8 mouse cellular contexts compared by ENCODE assay signal in the genomic region with DNA sequence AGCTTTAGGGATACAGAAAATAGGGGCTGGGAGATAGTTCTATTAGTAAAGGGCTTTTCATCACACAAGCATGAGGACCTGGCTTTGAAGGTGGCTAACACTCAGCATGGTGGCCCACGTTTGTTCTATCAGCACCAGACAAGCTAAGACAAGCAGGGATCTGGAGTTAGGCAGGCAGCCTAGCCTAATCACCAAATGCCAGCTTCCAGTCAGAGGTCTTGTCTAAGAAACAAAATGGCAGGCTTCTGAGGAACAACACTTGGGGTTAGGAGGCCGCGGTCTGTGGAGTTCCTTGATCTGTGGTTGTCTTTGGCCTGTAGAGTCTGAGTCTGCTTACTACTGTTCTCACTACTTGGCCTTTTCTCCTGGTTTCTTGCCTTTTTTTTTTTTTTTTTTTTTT. TPM values are rescaled to one million over a fixed set of nuclear protein-coding genes. Genes with fewer than 3 reads are reported as not detected.
DNase-seq lines count a peak whose midpoint lies in the region; ATAC-seq and TF ChIP-seq lines count a peak whose summit lies in the region.

No protein-coding gene starts in this region.

- peaks cover 17% of the 10 kb centered on the region for H3K4me1 ChIP-seq in heart, embryonic 11.5 days (ENCODE audit: control insufficient read depth, insufficient read depth, low read length)
- peaks cover 14% of the 10 kb centered on the region; the same call in 1 of the 2 replicates for H3K4me1 ChIP-seq in embryonic facial prominence, embryonic 12.5 days
- peaks cover 35% of the 10 kb centered on the region for H3K4me1 ChIP-seq in hindbrain, embryonic 13.5 days (replicated peaks)

- H3ac ChIP-seq in myocyte (ENCODE audit: control insufficient read depth, insufficient read length): no peak overlapping the region

- no peak for TF ChIP-seq POLR2A in myocyte (IDR thresholded peaks at IDR 0.05; ENCODE audit: insufficient read length, low read depth)

- H3K27ac ChIP-seq in heart, embryonic 11.5 days (ENCODE audit: low read depth, low read length): peak overlapping the region; percentile 96
- H3K27ac ChIP-seq in embryonic facial prominence, embryonic 12.5 days: peak overlapping the region; percentile 93; the same call in 1 of the 2 replicates
- H3K27ac ChIP-seq in hindbrain, embryonic 13.5 days: peak overlapping the region; percentile 89

- H3K36me3 ChIP-seq in heart, embryonic 11.5 days (ENCODE audit: control insufficient read depth, insufficient read depth, low read length): no peaks in the 10 kb centered on the region
- no peaks in the 10 kb centered on the region for H3K36me3 ChIP-seq in embryonic facial prominence, embryonic 12.5 days
- no peaks in the 10 kb centered on the region for H3K36me3 ChIP-seq in hindbrain, embryonic 13.5 days
- no peaks in the 10 kb centered on the region for H3K36me3 ChIP-seq in myocyte (ENCODE audit: control insufficient read depth, insufficient read depth)

- 60% methylated on average over 3 of the region's 3 CpGs for WGBS in heart, embryonic 11.5 days (ENCODE audit: insufficient replicate concordance)
- WGBS in embryonic facial prominence, embryonic 12.5 days: 88% methylated on average over 3 of the region's 3 CpGs
- WGBS in hindbrain, embryonic 13.5 days: 86% methylated on average over 3 of the region's 3 CpGs

- ATAC-seq in heart, embryonic 11.5 days (replicated peaks; ENCODE audit: insufficient number of reproducible peaks, low FRiP score, low TSS enrichment): no peak
- ATAC-seq in embryonic facial prominence, embryonic 12.5 days (ENCODE audit: insufficient number of reproducible peaks, insufficient read depth, low FRiP score, low TSS enrichment): no peak
- no peak for ATAC-seq in hindbrain, embryonic 13.5 days (ENCODE audit: low FRiP score)

- H3K9me3 ChIP-seq in heart, embryonic 11.5 days (replicated peaks; ENCODE audit: control insufficient read depth, low read length): no peaks in the 10 kb centered on the region
- H3K9me3 ChIP-seq in embryonic facial prominence, embryonic 12.5 days: no peaks in the 10 kb centered on the region
- no peaks in the 10 kb centered on the region for H3K9me3 ChIP-seq in hindbrain, embryonic 13.5 days

- intact Hi-C loops in heart, postnatal 25 days (cut with DNase I): no loop called here

- H3K4me3 ChIP-seq in heart, embryonic 11.5 days (ENCODE audit: low read depth, low read length): no peak overlapping the region
- H3K4me3 ChIP-seq in embryonic facial prominence, embryonic 12.5 days: no peak overlapping the region
- no peak overlapping the region for H3K4me3 ChIP-seq in hindbrain, embryonic 13.5 days
- H3K4me3 ChIP-seq in myocyte: peak overlapping the region; percentile 32

- no peak for DNase-seq in heart, postnatal 25 days (ENCODE audit: low spot score)
- DNase-seq in frontal cortex, postnatal 10 days (ENCODE audit: low spot score in 2 of 2): no peak
- DNase-seq in right cerebral cortex, adult 2 months (ENCODE audit: low spot score in 2 of 2): no peak
- no peak for DNase-seq in kidney, adult 9 months

- H3K27me3 ChIP-seq in heart, embryonic 11.5 days (ENCODE audit: control insufficient read depth, insufficient read depth, low read length): no peaks in the 10 kb centered on the region
- no peaks in the 10 kb centered on the region for H3K27me3 ChIP-seq in embryonic facial prominence, embryonic 12.5 days
- H3K27me3 ChIP-seq in hindbrain, embryonic 13.5 days: no peaks in the 10 kb centered on the region
- H3K27me3 ChIP-seq in myocyte (ENCODE audit: control insufficient read depth, insufficient read depth, insufficient read length): no peaks in the 10 kb centered on the region

- peak overlapping the region; percentile 68 for H3K4me2 ChIP-seq in heart, embryonic 11.5 days
- H3K4me2 ChIP-seq in embryonic facial prominence, embryonic 12.5 days (replicated peaks): no peak overlapping the region; the same call in 1 of the 2 replicates
- peak overlapping the region; percentile 58 for H3K4me2 ChIP-seq in hindbrain, embryonic 13.5 days
- peak overlapping the region; percentile 82 for H3K4me2 ChIP-seq in myocyte (ENCODE audit: low read depth)

- H3K9ac ChIP-seq in heart, embryonic 11.5 days (ENCODE audit: low read depth, low read length): 0 out of 2 replicates have a peak overlapping the region, but pooled peaks have one; percentile 74
- H3K9ac ChIP-seq in embryonic facial prominence, embryonic 12.5 days: no peak overlapping the region
- H3K9ac ChIP-seq in hindbrain, embryonic 13.5 days: no peak overlapping the region

- no peaks in the 10 kb centered on the region for H3K79me2 ChIP-seq in myocyte (ENCODE audit: control insufficient read depth, insufficient read depth)

TF ChIP-seq in myocyte, 11 proteins besides CTCF, POLR2A, EP300 and RAD21:
- no peak for TF ChIP-seq POLR2AphosphoS2 (IDR thresholded peaks at IDR 0.05; ENCODE audit: insufficient read length, low read depth)
- TF ChIP-seq SRF (IDR thresholded peaks at IDR 0.05; ENCODE audit: control insufficient read depth, insufficient read length, low read depth): no peak
- no peak for TF ChIP-seq TCF12 (IDR thresholded peaks at IDR 0.05; ENCODE audit: insufficient read depth, poor library complexity, severe bottlenecking)
- TF ChIP-seq TCF3 (IDR thresholded peaks at IDR 0.05; ENCODE audit: insufficient read length, low read depth): no peak
- no peak for TF ChIP-seq REST (IDR thresholded peaks at IDR 0.05; ENCODE audit: insufficient read depth, insufficient read length)
- no peak for TF ChIP-seq USF1 (IDR thresholded peaks at IDR 0.05; ENCODE audit: low read depth)
- TF ChIP-seq E2F4 (IDR thresholded peaks at IDR 0.05; ENCODE audit: insufficient read depth): no peak
- no peak for TF ChIP-seq MAX (IDR thresholded peaks at IDR 0.05; ENCODE audit: low read depth)
- TF ChIP-seq MYOG (IDR thresholded peaks at IDR 0.05; ENCODE audit: control insufficient read depth in 1 of 3, insufficient read depth in 1 of 3, insufficient read length in 2 of 3, low read depth in 2 of 3): no peak
- TF ChIP-seq MYOD1 (IDR thresholded peaks at IDR 0.05; ENCODE audit: control insufficient read depth in 1 of 3, insufficient read length in 2 of 3, low read depth in 2 of 3): no peak
- no peak for TF ChIP-seq CEBPB (IDR thresholded peaks at IDR 0.05; ENCODE audit: insufficient read depth, poor library complexity, severe bottlenecking)

RNA-seq across cellular contexts. Expression of a gene that starts 0.6 kb away (rescaled TPM):
- 8.3 and 8.5 TPM in 2 replicates for polyA plus RNA-seq in heart, embryonic 11.5 days (2014; fragmentation: Nextera tagmentation; extraction: Ambion mirVana)
- 10 to 100 TPM; 11.1 to 13.4 TPM for total RNA-seq in heart, postnatal 25 days (2021)
- 9.0 and 13.2 TPM in 2 replicates for polyA plus RNA-seq in embryonic facial prominence, embryonic 12.5 days (2016; fragmentation: Nextera tagmentation; extraction: Ambion mirVana)
- 7.3 and 8.0 TPM in 2 replicates for polyA plus RNA-seq in hindbrain, embryonic 13.5 days (2015; fragmentation: Nextera tagmentation; extraction: Ambion mirVana)
- polyA plus RNA-seq in myocyte (2012; fragmentation: generic; extraction: Trizol): 2.4 TPM
